Mouse (Mus musculus): ENCODE measurements at regions not wholly inside any gene's neighbourhood (a gene's known extent, or its start where the extent isn't known, plus 50 kb on each side); places are given as distances from the start of the nearest gene placed in this dataset.
"Not testable (repeated sequence)": the region's sequence is repeated elsewhere in the genome, so short reads cannot be mapped to it uniquely, and the experiment has no call there.

- H3K4me2 ChIP-seq (ENCODE audit: low read length); ATAC-seq; H3K9me3 ChIP-seq (ENCODE audit: control insufficient read depth, low read length); H3K4me3 ChIP-seq (ENCODE audit: low read length); H3K4me1 ChIP-seq (ENCODE audit: control insufficient read depth, insufficient read depth, low read depth, low read length); H3K27ac ChIP-seq (ENCODE audit: low read depth, low read length); H3K9ac ChIP-seq (ENCODE audit: low read depth, low read length); H3K27me3 ChIP-seq (replicated peaks; ENCODE audit: control insufficient read depth, insufficient read depth, low read length); H3K36me3 ChIP-seq (ENCODE audit: control insufficient read depth, insufficient read depth, low read length): not testable (repeated sequence)
- 92% methylated on average over 3 of the region's 3 CpGs for WGBS
These were observed 123.2 kb downstream of the Brms1l start for GRCm38 (mm10) chr12:55959319-55959718.

GRCm38 (mm10) chr12:55940566-55940965 is 104.4 kb downstream of the Brms1l start:
- WGBS = 91% methylated on average over 6 of the region's 6 CpGs
- Histone ChIP-seq H3K36me3 (ENCODE audit: control insufficient read depth, insufficient read depth, low read length) (no peaks in the 10 kb centered on the region), H3K4me1 (ENCODE audit: control insufficient read depth, insufficient read depth, low read depth, low read length) (peaks cover 4% of the 10 kb centered on the region; the same call in 1 of the 2 replicates), H3K4me2 (ENCODE audit: low read length) (no peak overlapping the region), H3K4me3 (ENCODE audit: low read length) (no peak overlapping the region), H3K9ac (ENCODE audit: low read depth, low read length) (no peak overlapping the region), H3K9me3 (ENCODE audit: control insufficient read depth, low read length) (no peaks in the 10 kb centered on the region), H3K27ac (ENCODE audit: low read depth, low read length) (no peak overlapping the region), H3K27me3 (replicated peaks; ENCODE audit: control insufficient read depth, insufficient read depth, low read length) (no peaks in the 10 kb centered on the region)
- 0 out of 2 replicates have a peak, but pooled peaks have one; percentile 15 for ATAC-seq

GRCm38 (mm10) chr12:55939281-55940142 is 103.4 kb downstream of the Brms1l start:
- no peak overlapping the region for H3K9ac ChIP-seq (ENCODE audit: low read depth, low read length)
- H3K9me3 ChIP-seq (ENCODE audit: control insufficient read depth, low read length) = no peaks in the 10 kb centered on the region
- peaks cover 4% of the 10 kb centered on the region; the same call in 1 of the 2 replicates for H3K4me1 ChIP-seq (ENCODE audit: control insufficient read depth, insufficient read depth, low read depth, low read length)
- H3K36me3 ChIP-seq (ENCODE audit: control insufficient read depth, insufficient read depth, low read length) = no peaks in the 10 kb centered on the region
- H3K27ac ChIP-seq (ENCODE audit: low read depth, low read length) = peak overlapping the region; percentile 63; the same call in 1 of the 2 replicates
- H3K4me3 ChIP-seq (ENCODE audit: low read length) = no peak overlapping the region
- H3K27me3 ChIP-seq (replicated peaks; ENCODE audit: control insufficient read depth, insufficient read depth, low read length) = 0 out of 2 replicates have a peak, but pooled peaks cover 4% of the 10 kb centered on the region
- WGBS = 34% methylated on average over 10 of the region's 10 CpGs
- peak overlapping the region; percentile 28; the same call in 1 of the 2 replicates for H3K4me2 ChIP-seq (ENCODE audit: low read length)
- peak; percentile 93 for ATAC-seq

- Histone ChIP-seq H3K27ac (ENCODE audit: low read depth, low read length) (no peak overlapping the region), H3K36me3 (ENCODE audit: control insufficient read depth, insufficient read depth, low read length) (no peaks in the 10 kb centered on the region), H3K9me3 (ENCODE audit: control insufficient read depth, low read length) (no peaks in the 10 kb centered on the region), H3K4me1 (ENCODE audit: control insufficient read depth, insufficient read depth, low read depth, low read length) (peaks cover 1% of the 10 kb centered on the region; the same call in 1 of the 2 replicates), H3K4me3 (ENCODE audit: low read length) (no peak overlapping the region), H3K9ac (ENCODE audit: low read depth, low read length) (no peak overlapping the region), H3K27me3 (replicated peaks; ENCODE audit: control insufficient read depth, insufficient read depth, low read length) (peaks cover 26% of the 10 kb centered on the region), H3K4me2 (ENCODE audit: low read length) (no peak overlapping the region)
- 50% methylated on average over 1 of the region's 1 CpGs for WGBS
- no peak for ATAC-seq
These were observed 98.0 kb downstream of the Brms1l start for GRCm38 (mm10) chr12:55934172-55934571.

DNA sequence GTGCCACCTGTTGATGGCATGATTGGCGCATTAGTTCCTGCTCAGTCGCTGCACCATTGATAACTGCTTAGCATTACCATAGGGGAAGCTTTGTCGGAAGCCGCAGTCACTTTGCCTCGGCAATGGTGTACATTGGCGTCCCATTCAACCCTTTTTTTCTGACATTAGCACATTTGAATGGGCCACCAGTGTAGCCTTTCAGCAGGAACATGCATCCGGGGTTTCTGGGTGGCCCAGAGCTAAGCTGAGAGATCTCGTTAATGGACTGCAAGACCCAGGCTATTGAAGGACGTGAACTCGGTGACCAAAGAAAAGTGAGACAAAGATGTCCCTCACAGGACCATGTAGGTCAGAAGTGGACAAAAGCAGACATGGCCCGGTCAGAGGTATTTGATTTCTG is 97.3 kb downstream of the Brms1l start:
- Histone ChIP-seq H3K4me2 (ENCODE audit: low read length) (peak overlapping the region; percentile 25), H3K36me3 (ENCODE audit: control insufficient read depth, insufficient read depth, low read length) (no peaks in the 10 kb centered on the region), H3K4me1 (ENCODE audit: control insufficient read depth, insufficient read depth, low read depth, low read length) (no peaks in the 10 kb centered on the region; the same call in 1 of the 2 replicates), H3K9ac (ENCODE audit: low read depth, low read length) (peak overlapping the region; percentile 27; the same call in 1 of the 2 replicates), H3K27me3 (replicated peaks; ENCODE audit: control insufficient read depth, insufficient read depth, low read length) (peaks cover 26% of the 10 kb centered on the region), H3K9me3 (ENCODE audit: control insufficient read depth, low read length) (no peaks in the 10 kb centered on the region), H3K4me3 (ENCODE audit: low read length) (no peak overlapping the region), H3K27ac (ENCODE audit: low read depth, low read length) (no peak overlapping the region)
- no peak for ATAC-seq
- 17% methylated on average over 11 of the region's 11 CpGs for WGBS

GRCm38 (mm10) chr12:55930468-55930867 is 94.3 kb downstream of the Brms1l start:
- H3K4me2 ChIP-seq (ENCODE audit: low read length) = no peak overlapping the region
- no peak overlapping the region for H3K27ac ChIP-seq (ENCODE audit: low read depth, low read length)
- no peaks in the 10 kb centered on the region; the same call in 1 of the 2 replicates for H3K4me1 ChIP-seq (ENCODE audit: control insufficient read depth, insufficient read depth, low read depth, low read length)
- H3K9me3 ChIP-seq (ENCODE audit: control insufficient read depth, low read length) = no peaks in the 10 kb centered on the region
- no peak for ATAC-seq
- H3K4me3 ChIP-seq (ENCODE audit: low read length) = no peak overlapping the region
- H3K9ac ChIP-seq (ENCODE audit: low read depth, low read length) = no peak overlapping the region
- H3K27me3 ChIP-seq (replicated peaks; ENCODE audit: control insufficient read depth, insufficient read depth, low read length) = peaks cover 26% of the 10 kb centered on the region
- WGBS = 85% methylated on average over 4 of the region's 4 CpGs
- H3K36me3 ChIP-seq (ENCODE audit: control insufficient read depth, insufficient read depth, low read length) = no peaks in the 10 kb centered on the region

GRCm38 (mm10) chr12:55926974-55927321 is 90.8 kb downstream of the Brms1l start:
- H3K9me3 ChIP-seq (ENCODE audit: control insufficient read depth, low read length) = no peaks in the 10 kb centered on the region
- peaks cover 9% of the 10 kb centered on the region for H3K27me3 ChIP-seq (replicated peaks; ENCODE audit: control insufficient read depth, insufficient read depth, low read length)
- no peaks in the 10 kb centered on the region for H3K36me3 ChIP-seq (ENCODE audit: control insufficient read depth, insufficient read depth, low read length)
- ATAC-seq = no peak
- H3K27ac ChIP-seq (ENCODE audit: low read depth, low read length) = no peak overlapping the region
- no peak overlapping the region for H3K4me2 ChIP-seq (ENCODE audit: low read length)
- H3K4me3 ChIP-seq (ENCODE audit: low read length) = no peak overlapping the region
- no peaks in the 10 kb centered on the region for H3K4me1 ChIP-seq (ENCODE audit: control insufficient read depth, insufficient read depth, low read depth, low read length)
- 72% methylated on average over 1 of the region's 1 CpGs for WGBS
- no peak overlapping the region for H3K9ac ChIP-seq (ENCODE audit: low read depth, low read length)

DNA sequence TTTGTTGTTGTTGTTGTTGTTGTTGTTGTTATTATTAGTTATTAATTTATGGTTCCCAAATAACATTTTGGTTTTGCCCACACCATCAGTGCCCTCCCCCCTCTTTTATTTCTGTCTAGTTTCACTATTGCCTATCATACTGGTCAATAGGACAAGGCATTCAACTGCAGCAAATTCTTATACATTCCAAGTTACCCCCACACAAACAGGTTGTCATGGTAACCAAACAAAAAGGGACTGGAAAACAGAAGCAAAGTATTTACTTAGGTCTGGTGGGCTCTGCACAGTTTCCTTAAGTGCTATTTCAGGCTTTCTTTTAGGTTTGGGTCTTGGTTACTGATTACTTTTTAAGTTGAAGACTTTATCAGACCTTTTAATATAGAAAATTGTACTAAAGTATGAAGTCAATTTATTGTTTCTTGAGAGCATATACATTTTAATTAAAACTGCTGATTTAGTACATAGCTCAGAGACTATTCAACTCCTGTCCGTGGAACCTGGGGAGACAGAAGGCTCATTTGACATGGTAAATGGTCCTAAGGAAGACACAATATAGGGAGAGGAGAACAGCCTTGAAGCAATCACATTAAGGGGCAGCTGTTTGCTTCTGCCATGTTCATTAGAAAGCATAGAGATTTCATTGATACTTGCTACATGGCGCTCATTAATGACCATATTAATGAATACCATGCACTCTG is 90.3 kb downstream of the Brms1l start:
- 44% methylated on average over 2 of the region's 2 CpGs for WGBS
- no peak overlapping the region for H3K27ac ChIP-seq (ENCODE audit: low read depth, low read length)
- ATAC-seq = no peak

More for the DNA sequence above, 90.3 kb downstream of the Brms1l start:
- Histone ChIP-seq H3K4me3 (ENCODE audit: low read length) (no peak overlapping the region), H3K27me3 (replicated peaks; ENCODE audit: control insufficient read depth, insufficient read depth, low read length) (peaks cover 5% of the 10 kb centered on the region), H3K36me3 (ENCODE audit: control insufficient read depth, insufficient read depth, low read length) (no peaks in the 10 kb centered on the region), H3K9me3 (ENCODE audit: control insufficient read depth, low read length) (no peaks in the 10 kb centered on the region), H3K4me2 (ENCODE audit: low read length) (no peak overlapping the region), H3K4me1 (ENCODE audit: control insufficient read depth, insufficient read depth, low read depth, low read length) (no peaks in the 10 kb centered on the region), H3K9ac (ENCODE audit: low read depth, low read length) (no peak overlapping the region)
